Mouse (Mus musculus): ENCODE measurements around the gene Exosc8.
"Not testable (repeated sequence)": the region's sequence is repeated elsewhere in the genome, so short reads cannot be mapped to it uniquely, and the experiment has no call there.

The Exosc8 gene

GRCm38 (mm10) chr3:54736101-54736927, 1.1 kb upstream of the Exosc8 start:
- in situ Hi-C loops (cut with MboI; ENCODE audit: low sequenced_read_pairs) = no loop called here

GRCm38 (mm10) chr3:54734411-54735246, 564 bp downstream of the Exosc8 start:
- in situ Hi-C loops (cut with MboI; ENCODE audit: low sequenced_read_pairs) = no loop called here

GRCm38 (mm10) chr3:54732371-54732770, 2.8 kb downstream of the Exosc8 start:
- in situ Hi-C loops (cut with MboI; ENCODE audit: low sequenced_read_pairs) = no loop called here

GRCm38 (mm10) chr3:54731626-54732150, 3.5 kb downstream of the Exosc8 start:
- in situ Hi-C loops (cut with MboI; ENCODE audit: low sequenced_read_pairs) = no loop called here

GRCm38 (mm10) chr3:54728100-54728499, 7.1 kb downstream of the Exosc8 start:
- in situ Hi-C loops (cut with MboI; ENCODE audit: low sequenced_read_pairs) = no loop called here

GRCm38 (mm10) chr3:54727588-54727987, 7.6 kb downstream of the Exosc8 start:
- in situ Hi-C loops (cut with MboI; ENCODE audit: low sequenced_read_pairs) = no loop called here

- in situ Hi-C loops (cut with MboI; ENCODE audit: low sequenced_read_pairs) = no loop called here
These were observed 9.8 kb downstream of the Exosc8 start for GRCm38 (mm10) chr3:54725344-54725743.

- in situ Hi-C loops (cut with MboI; ENCODE audit: low sequenced_read_pairs) = no loop called here
These were observed 11.3 kb downstream of the Exosc8 start for GRCm38 (mm10) chr3:54723741-54724500.

GRCm38 (mm10) chr3:54718947-54719346, 16.2 kb downstream of the Exosc8 start:
- in situ Hi-C loops (cut with MboI; ENCODE audit: low sequenced_read_pairs) = no loop called here

- in situ Hi-C loops (cut with MboI; ENCODE audit: low sequenced_read_pairs) = no loop called here
These were observed 17.8 kb downstream of the Exosc8 start for GRCm38 (mm10) chr3:54717348-54717747.

- in situ Hi-C loops (cut with MboI; ENCODE audit: low sequenced_read_pairs) = no loop called here
These were observed 19.7 kb downstream of the Exosc8 start for GRCm38 (mm10) chr3:54715461-54715860.

- in situ Hi-C loops (cut with MboI; ENCODE audit: low sequenced_read_pairs) = no loop called here
These were observed 20.9 kb downstream of the Exosc8 start, which contains the start of gene Gm21958 for GRCm38 (mm10) chr3:54714253-54714652. Gm21958 (minus strand) TSS chr3:54714353.

- in situ Hi-C loops (cut with MboI; ENCODE audit: low sequenced_read_pairs) = no loop called here
These were observed 26.2 kb downstream of the Exosc8 start for GRCm38 (mm10) chr3:54708972-54709371.

- in situ Hi-C loops (cut with MboI; ENCODE audit: low sequenced_read_pairs) = not testable (repeated sequence)
These were observed 31.1 kb downstream of the Exosc8 start for GRCm38 (mm10) chr3:54704106-54704505.

- in situ Hi-C loops (cut with MboI; ENCODE audit: low sequenced_read_pairs) = no loop called here
These were observed 35.4 kb downstream of the Exosc8 start for GRCm38 (mm10) chr3:54699759-54700301.

GRCm38 (mm10) chr3:54693056-54693415, 42.2 kb downstream of the Exosc8 start:
- in situ Hi-C loops (cut with MboI; ENCODE audit: low sequenced_read_pairs) = no loop called here

GRCm38 (mm10) chr3:54692202-54693055, 42.8 kb downstream of the Exosc8 start, which contains the start of gene Supt20:
Supt20 (plus strand) TSS chr3:54692807.
- in situ Hi-C loops (cut with MboI; ENCODE audit: low sequenced_read_pairs) = no loop called here

GRCm38 (mm10) chr3:54689091-54689490, 46.1 kb downstream of the Exosc8 start:
- in situ Hi-C loops (cut with MboI; ENCODE audit: low sequenced_read_pairs) = loop anchor here (10.0 kb wide), 1 partner anchor 334 kb away; no protein-coding TSS in a partner anchor

- in situ Hi-C loops (cut with MboI; ENCODE audit: low sequenced_read_pairs) = loop anchor here (10.0 kb wide), 1 partner anchor 332 kb away; no protein-coding TSS in a partner anchor
These were observed 47.9 kb downstream of the Exosc8 start for GRCm38 (mm10) chr3:54687245-54687644.
